Mouse (Mus musculus): ENCODE measurements at regions not wholly inside any gene's neighbourhood (a gene's known extent, or its start where the extent isn't known, plus 50 kb on each side); places are given as distances from the start of the nearest gene placed in this dataset.

DNA sequence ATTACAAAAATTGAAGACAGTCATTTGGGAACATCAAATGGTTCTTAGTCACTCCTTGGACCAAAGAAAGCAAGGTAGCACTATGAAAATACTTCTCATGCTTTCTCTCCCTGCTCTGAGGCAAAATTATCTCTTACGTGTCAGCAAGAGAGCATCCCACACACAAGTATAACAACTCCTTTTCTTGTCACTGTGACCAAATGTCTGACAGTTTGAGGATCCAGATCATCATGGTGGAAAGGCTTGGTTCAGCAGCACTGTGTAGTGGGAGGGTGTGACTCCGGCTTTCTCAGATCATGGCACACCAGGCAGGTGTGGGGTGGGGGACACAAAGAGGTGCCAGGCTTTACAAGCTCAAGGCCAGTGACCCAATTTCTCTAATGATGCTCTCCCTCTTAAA is 113.5 kb downstream of the Neurod6 start:
- TF ChIP-seq CTCF (IDR thresholded peaks at IDR 0.05; ENCODE audit: extremely low read depth, insufficient read depth, low read length), result no peak
- no peak for TF ChIP-seq POLR2A (IDR thresholded peaks at IDR 0.05; ENCODE audit: extremely low read depth, insufficient read depth, low read length)

All from cortical plate, adult 2 months (tissue).